Mouse (Mus musculus) R1 (cell line): ENCODE measurements around the gene Tnk1.

Experiments
- DNase-seq: peaks from one replicate; pipeline ENCODE4 v3.0.0-alpha.2; 2018; ENCODE audit warnings: low read depth, low spot score

The Tnk1 gene

GRCm38 (mm10) chr11:69858113-69858998 is at the start of gene Tnk1:
Tnk1 (minus strand) TSS chr11:69858730.
- DNase-seq = peak; percentile 75

- DNase-seq = no peak
Observed at GRCm38 (mm10) chr11:69904311-69904710, 45.8 kb upstream of the Tnk1 start.

- DNase-seq = no peak
Observed at GRCm38 (mm10) chr11:69902972-69903371, 44.4 kb upstream of the Tnk1 start.

GRCm38 (mm10) chr11:69901993-69902392 is 43.5 kb upstream of the Tnk1 start:
- no peak for DNase-seq

- peak; percentile 99 for DNase-seq
Observed at GRCm38 (mm10) chr11:69901406-69901846, 42.9 kb upstream of the Tnk1 start.

- peak; percentile 99 for DNase-seq
Observed at GRCm38 (mm10) chr11:69900471-69901405, 42.2 kb upstream of the Tnk1 start, which contains the start of the genes 2810408A11Rik and Neurl4. 2810408A11Rik (minus strand) TSS chr11:69900987. Neurl4 (plus strand) TSS chr11:69901072.

- DNase-seq = no peak
Observed at GRCm38 (mm10) chr11:69899870-69900269, 41.3 kb upstream of the Tnk1 start.

GRCm38 (mm10) chr11:69895291-69895690 is 36.8 kb upstream of the Tnk1 start, which contains the start of gene Acap1:
Acap1 (minus strand) TSS chr11:69895539.
- DNase-seq = no peak

GRCm38 (mm10) chr11:69894671-69895070 is 36.1 kb upstream of the Tnk1 start:
- peak; percentile 49 for DNase-seq

- no peak for DNase-seq
Observed at GRCm38 (mm10) chr11:69891482-69891881, 33.0 kb upstream of the Tnk1 start.

GRCm38 (mm10) chr11:69886907-69887635 is 28.5 kb upstream of the Tnk1 start:
- DNase-seq = peak; percentile 81

GRCm38 (mm10) chr11:69884663-69885062 is 26.1 kb upstream of the Tnk1 start:
- DNase-seq = no peak

- no peak for DNase-seq
Observed at GRCm38 (mm10) chr11:69884240-69884639, 25.7 kb upstream of the Tnk1 start.

- no peak for DNase-seq
Observed at GRCm38 (mm10) chr11:69883527-69884151, 25.1 kb upstream of the Tnk1 start.

- DNase-seq = peak; percentile 78
Observed at GRCm38 (mm10) chr11:69883066-69883465, 24.5 kb upstream of the Tnk1 start.

- no peak for DNase-seq
Observed at GRCm38 (mm10) chr11:69881787-69882670, 23.5 kb upstream of the Tnk1 start.

GRCm38 (mm10) chr11:69880853-69881603 is 22.5 kb upstream of the Tnk1 start, which contains the start of gene Kctd11:
Kctd11 (minus strand) TSS chr11:69881406.
- peak; percentile 78 for DNase-seq

GRCm38 (mm10) chr11:69880506-69880852 is 21.9 kb upstream of the Tnk1 start:
- DNase-seq = peak; percentile 80

GRCm38 (mm10) chr11:69879711-69880110 is 21.2 kb upstream of the Tnk1 start:
- DNase-seq = no peak
